Mouse (Mus musculus) forebrain, embryonic 12.5 days (tissue): Measurements from ENCODE around the gene Plxna3. TPM values are rescaled to one million over a fixed set of nuclear protein-coding genes. Genes with fewer than 3 reads are reported as not detected.
"Not testable (repeated sequence)": the region's sequence is repeated elsewhere in the genome, so short reads cannot be mapped to it uniquely, and the experiment has no call there.

ENCODE experiments used
- ATAC-seq: fragments of 200-750 bp; cut with Nextera tagmentation; 2 replicates; pipeline ENCODE4 v1.8.0; 2017; ENCODE audit warnings: moderate TSS enrichment; ENCODE audit not compliant: low FRiP score
- H3K27ac ChIP-seq: fragments of 300-500 bp; sonication (generic); 2 replicates; pipeline ENCODE4 v1.5.1; 2016; ENCODE audit warnings: mild to moderate bottlenecking
- H3K27me3 ChIP-seq: fragments of 300-500 bp; sonication (generic); 2 replicates; pipeline ENCODE4 v1.6.1; 2016; ENCODE audit warnings: mild to moderate bottlenecking
- H3K36me3 ChIP-seq: fragments of 300-500 bp; sonication (generic); replicated peaks from 2 replicates; pipeline ENCODE4 v1.6.1; 2016; ENCODE audit warnings: mild to moderate bottlenecking
- H3K4me1 ChIP-seq: fragments of 300-500 bp; sonication (generic); 2 replicates; pipeline ENCODE4 v1.6.1; 2016
- H3K4me2 ChIP-seq: fragments of 300-500 bp; sonication (generic); 2 replicates; pipeline ENCODE4 v1.6.1; 2016; ENCODE audit warnings: mild to moderate bottlenecking, moderate library complexity
- H3K4me3 ChIP-seq: fragments of 300-500 bp; sonication (generic); replicated peaks from 2 replicates; pipeline ENCODE4 v1.5.1; 2016; ENCODE audit warnings: mild to moderate bottlenecking
- H3K9ac ChIP-seq: fragments of 300-500 bp; sonication (generic); 2 replicates; pipeline ENCODE4 v1.6.1; 2016; ENCODE audit warnings: mild to moderate bottlenecking
- H3K9me3 ChIP-seq: fragments of 300-500 bp; sonication (generic); 2 replicates; pipeline ENCODE4 v1.6.1; 2016
- WGBS: fragments of 180-500 bp; shearing (Covaris S2); methylation state at CpG from one replicate; pipeline ENCODE4 v1.1.7; 2016; 5-methylcytosine and 5-hydroxymethylcytosine counted together
- polyA plus RNA-seq: library from polyadenylated mRNA; unstranded; fragments of >200 nt; fragmentation: Nextera tagmentation; extraction: Ambion mirVana; gene quantifications from 2 replicates; pipeline ENCODE4 v1.2.1, GENCODE M21; 2016

Gene Plxna3
- polyA plus RNA-seq, 1 experiment from 2014 or later = 47.7 TPM

DNA sequence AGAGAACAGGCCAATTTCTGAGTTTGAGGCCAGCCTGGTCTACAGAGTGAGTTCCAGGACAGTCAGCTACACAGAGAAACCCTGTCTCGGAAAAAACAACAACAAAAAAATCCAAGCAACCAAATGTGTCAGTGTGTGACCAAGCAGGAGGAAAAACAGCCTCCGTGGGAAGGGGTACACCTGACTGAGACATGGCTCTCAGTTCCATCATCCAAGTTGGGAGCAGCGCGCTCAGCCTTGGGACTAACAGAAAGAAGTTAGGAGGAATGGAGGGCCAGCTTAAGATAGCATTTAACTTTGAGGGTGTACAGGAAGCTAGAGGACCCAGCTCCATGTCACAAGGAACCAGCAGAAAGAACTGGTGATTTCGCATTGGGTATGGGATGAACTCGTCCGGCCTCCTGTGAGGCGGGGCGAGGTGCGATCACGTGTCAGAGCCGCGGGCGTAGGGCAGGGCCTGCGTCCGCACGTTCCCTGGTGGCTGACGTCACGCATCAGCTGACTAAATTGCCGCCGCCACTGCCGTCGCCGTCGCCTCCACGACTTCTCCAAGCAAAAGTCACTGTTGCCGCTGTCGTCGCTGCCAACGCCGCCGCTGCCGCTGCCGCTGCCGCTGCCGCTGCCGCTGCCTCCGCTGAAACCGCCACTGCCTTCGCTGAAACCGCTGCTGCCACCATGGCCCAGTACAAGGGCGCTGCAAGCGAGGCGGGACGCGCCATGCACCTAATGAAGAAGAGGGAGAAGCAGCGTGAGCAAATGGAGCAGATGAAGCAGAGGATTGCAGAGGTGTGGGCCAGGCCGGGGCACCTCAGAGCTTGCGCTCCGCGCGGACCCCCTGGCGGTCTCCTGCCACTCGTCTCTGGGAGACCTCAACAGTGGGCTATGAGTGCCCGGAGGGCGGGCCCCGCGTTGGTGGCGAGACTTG lies 16.1 kb upstream of the Plxna3 start, which contains the start of gene Fam50a:
Gene Fam50a (plus strand): TSS at position 494 of the 925 bp plus-strand sequence.
- H3K27ac ChIP-seq = peak within 1 kb of the TSS; percentile 75
- peak within 1 kb of the TSS; percentile 70 for H3K4me2 ChIP-seq
- H3K9ac ChIP-seq = peak within 1 kb of the TSS; percentile 72
- H3K4me3 ChIP-seq = peak within 1 kb of the TSS; percentile 61
- H3K9me3 ChIP-seq = no peaks in the 10 kb centered on the region
- H3K27me3 ChIP-seq = no peaks in the 10 kb centered on the region
- WGBS = 16% methylated on average over 53 of the region's 59 CpGs
- H3K36me3 ChIP-seq = peaks cover 26% of the 10 kb centered on the region
- H3K4me1 ChIP-seq = peaks cover 8% of the 10 kb centered on the region
- ATAC-seq = peak; percentile 98

DNA sequence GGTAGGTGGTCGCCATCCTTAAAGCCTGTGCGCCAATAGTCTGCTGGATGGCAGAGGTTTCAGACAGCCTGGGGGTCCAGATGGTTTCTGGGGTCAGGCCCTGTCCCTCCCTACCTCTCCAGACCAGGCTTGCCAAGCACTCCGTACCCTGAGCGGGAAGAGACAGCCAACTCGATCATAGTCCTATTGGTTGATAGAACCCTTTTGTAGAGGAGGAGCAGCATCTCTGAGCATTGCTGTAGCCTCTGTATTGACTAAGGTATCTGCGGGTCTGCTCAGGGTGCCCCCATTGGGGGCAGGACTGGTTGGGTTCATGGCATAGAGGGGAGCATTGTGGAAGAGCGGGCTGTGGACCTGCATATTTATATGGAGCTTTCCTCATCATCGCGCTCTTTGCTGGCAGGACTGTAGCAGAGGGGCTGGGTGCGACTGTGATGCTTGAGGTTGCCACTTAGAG lies 377 bp downstream of the Plxna3 start:
- no peaks in the 10 kb centered on the region for H3K27me3 ChIP-seq
- peaks cover 14% of the 10 kb centered on the region for H3K4me1 ChIP-seq
- peak overlapping the region; percentile 58 for H3K4me3 ChIP-seq
- H3K27ac ChIP-seq = peak overlapping the region; percentile 81; the same call in 1 of the 2 replicates
- H3K9me3 ChIP-seq = no peaks in the 10 kb centered on the region
- peak overlapping the region; percentile 63 for H3K4me2 ChIP-seq
- peaks cover 13% of the 10 kb centered on the region for H3K36me3 ChIP-seq
- WGBS = 14% methylated on average over 10 of the region's 10 CpGs
- ATAC-seq = peak; percentile 55
- H3K9ac ChIP-seq = peak overlapping the region; percentile 65

GRCm38 (mm10) chrX:74330166-74330930 lies 1.5 kb downstream of the Plxna3 start:
- ATAC-seq = no peak
- H3K9me3 ChIP-seq = no peaks in the 10 kb centered on the region

DNA sequence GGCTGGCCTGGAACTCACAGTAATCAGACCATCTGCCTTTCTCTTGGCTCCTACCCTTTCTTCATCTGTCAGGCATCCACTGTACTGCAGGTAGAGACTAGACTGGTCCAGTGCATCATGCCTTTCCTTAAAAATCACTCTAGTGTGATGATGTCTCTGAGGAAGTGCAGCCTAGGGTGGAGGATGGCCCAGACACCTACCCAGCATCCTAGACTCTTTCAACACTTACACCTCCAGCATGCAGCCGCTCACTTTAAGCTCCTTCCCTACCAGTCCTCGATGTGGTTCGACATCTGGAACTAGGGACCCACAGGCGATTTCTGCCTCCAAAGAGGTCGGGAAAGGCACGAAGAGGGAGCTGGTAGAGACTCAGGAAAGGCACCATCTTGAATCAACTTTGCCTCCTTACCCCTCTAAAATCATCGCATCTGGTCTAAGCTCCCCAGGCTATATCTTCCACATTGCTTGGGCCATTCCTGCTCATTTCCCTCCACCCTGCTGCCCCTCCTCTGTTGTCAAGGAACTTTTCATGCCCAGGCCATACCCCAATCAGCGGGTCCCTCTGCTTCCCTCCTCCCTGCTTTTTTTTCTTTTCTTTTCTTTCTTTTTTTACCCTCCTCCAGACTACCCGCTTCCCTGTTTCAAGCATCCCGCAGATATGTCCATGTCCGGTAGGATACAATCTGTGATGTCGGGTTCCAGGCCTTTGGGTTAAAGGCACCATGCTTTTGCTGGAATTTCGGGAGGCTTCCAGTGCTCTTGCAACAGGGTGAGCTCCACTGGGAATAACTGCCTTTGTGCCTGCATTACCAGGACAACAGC lies 24.0 kb downstream of the Plxna3 start:
- 25% methylated on average over 13 of the region's 13 CpGs for WGBS
- peak; percentile 53 for ATAC-seq

More at GRCm38 (mm10) chrX:74330166-74330930, 1.5 kb downstream of the Plxna3 start:
- Histone ChIP-seq H3K4me2 (peak overlapping the region; percentile 63), H3K27ac (no peak overlapping the region), H3K4me1 (peaks cover 14% of the 10 kb centered on the region), H3K4me3 (peak overlapping the region; percentile 58), H3K9ac (peak overlapping the region; percentile 65), H3K27me3 (no peaks in the 10 kb centered on the region), H3K36me3 (peaks cover 22% of the 10 kb centered on the region)
- WGBS = 46% methylated on average over 2 of the region's 2 CpGs

DNA sequence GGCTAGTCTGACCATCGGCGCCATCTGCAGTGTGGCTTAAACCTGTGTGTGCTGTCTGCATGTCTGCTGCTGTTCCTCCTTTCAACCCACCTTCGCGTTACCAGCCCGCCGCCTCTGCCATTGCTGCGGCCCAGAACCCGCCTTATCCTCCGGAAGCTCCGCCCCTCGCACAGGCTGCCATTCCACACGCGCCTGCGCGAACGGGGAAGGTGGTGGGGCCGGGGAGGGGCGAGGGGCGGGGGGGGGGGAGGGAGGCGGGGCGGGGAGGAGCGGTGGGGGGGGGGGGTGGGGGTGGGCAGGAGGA lies 24.6 kb downstream of the Plxna3 start, which contains the start of gene Lage3:
Gene Lage3 (minus strand): TSS at position 152 of the 304 bp plus-strand sequence.
- Histone ChIP-seq H3K9ac (peak within 1 kb of the TSS; percentile 61), H3K4me1 (peaks cover 4% of the 10 kb centered on the region; the same call in 1 of the 2 replicates), H3K36me3 (no peaks in the 10 kb centered on the region), H3K4me3 (peak within 1 kb of the TSS; percentile 43), H3K27ac (peak within 1 kb of the TSS; percentile 53), H3K4me2 (peak within 1 kb of the TSS; percentile 62), H3K9me3 (no peaks in the 10 kb centered on the region), H3K27me3 (no peaks in the 10 kb centered on the region)
- whole genome bisulfite sequencing = 17% methylated on average over 12 of the region's 22 CpGs
- ATAC-seq = peak; percentile 89

More for the DNA sequence above, 24.0 kb downstream of the Plxna3 start:
- Histone ChIP-seq H3K4me2 (peak overlapping the region; percentile 62), H3K27ac (peak overlapping the region; percentile 53), H3K9ac (peak overlapping the region; percentile 61), H3K4me3 (peak overlapping the region; percentile 43), H3K9me3 (no peaks in the 10 kb centered on the region), H3K36me3 (no peaks in the 10 kb centered on the region), H3K27me3 (no peaks in the 10 kb centered on the region), H3K4me1 (peaks cover 4% of the 10 kb centered on the region; the same call in 1 of the 2 replicates)

- 94% methylated on average over 3 of the region's 3 CpGs for WGBS
- H3K27ac ChIP-seq, H3K4me3 ChIP-seq, H3K4me1 ChIP-seq, H3K9me3 ChIP-seq, H3K9ac ChIP-seq, H3K27me3 ChIP-seq, H3K36me3 ChIP-seq, H3K4me2 ChIP-seq, ATAC-seq: not testable (repeated sequence)
These were observed 28.2 kb downstream of the Plxna3 start for GRCm38 (mm10) chrX:74357069-74357468.

GRCm38 (mm10) chrX:74359171-74359570 lies 30.3 kb downstream of the Plxna3 start:
- Histone ChIP-seq H3K36me3 (no peaks in the 10 kb centered on the region), H3K4me3 (no peak overlapping the region), H3K4me1 (no peaks in the 10 kb centered on the region), H3K4me2 (no peak overlapping the region), H3K27me3 (no peaks in the 10 kb centered on the region), H3K27ac (no peak overlapping the region), H3K9me3 (no peaks in the 10 kb centered on the region), H3K9ac (no peak overlapping the region)
- WGBS = 41% methylated on average over 11 of the region's 11 CpGs
- no peak for ATAC-seq

DNA sequence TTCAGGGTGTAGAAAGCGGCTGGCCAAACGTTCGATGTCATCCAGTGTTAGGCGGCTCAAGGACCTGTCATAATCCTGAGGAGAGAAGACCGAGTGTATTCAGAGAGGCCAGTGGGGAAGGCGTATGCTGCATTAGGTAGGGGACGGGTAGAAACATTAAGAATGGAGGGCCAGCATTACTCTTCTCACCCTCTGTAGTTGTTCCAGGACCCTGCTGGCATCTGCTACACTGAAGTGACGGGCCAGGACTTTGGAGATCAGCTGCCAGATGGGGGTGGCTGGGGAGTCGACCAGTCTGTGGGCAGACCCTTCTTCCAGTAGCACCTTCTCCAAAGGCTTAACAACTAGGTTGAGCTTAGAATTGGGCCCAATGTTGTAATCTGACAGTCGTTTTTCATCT lies 38.6 kb downstream of the Plxna3 start:
- Histone ChIP-seq H3K4me2 (peak overlapping the region; percentile 62), H3K9ac (peak overlapping the region; percentile 77), H3K4me1 (peaks cover 11% of the 10 kb centered on the region), H3K4me3 (peak overlapping the region; percentile 57), H3K27ac (no peak overlapping the region), H3K27me3 (no peaks in the 10 kb centered on the region), H3K36me3 (no peaks in the 10 kb centered on the region), H3K9me3 (no peaks in the 10 kb centered on the region)
- ATAC-seq = no peak
- WGBS = 72% methylated on average over 10 of the region's 10 CpGs

GRCm38 (mm10) chrX:74368209-74368909 lies 39.5 kb downstream of the Plxna3 start:
- Histone ChIP-seq H3K4me2 (peak overlapping the region; percentile 62), H3K27ac (peak overlapping the region; percentile 65; the same call in 1 of the 2 replicates), H3K9ac (peak overlapping the region; percentile 77), H3K36me3 (no peaks in the 10 kb centered on the region), H3K4me3 (peak overlapping the region; percentile 57), H3K27me3 (no peaks in the 10 kb centered on the region), H3K4me1 (peaks cover 11% of the 10 kb centered on the region), H3K9me3 (no peaks in the 10 kb centered on the region)
- 15% methylated on average over 42 of the region's 49 CpGs for WGBS
- peak; percentile 76 for ATAC-seq

GRCm38 (mm10) chrX:74372888-74373549 lies 44.2 kb downstream of the Plxna3 start, which contains the start of the genes Ubl4a and Slc10a3:
Gene Ubl4a, minus strand, starts transcription at chrX:74373218.
Gene Slc10a3, minus strand, starts transcription at chrX:74373349.
- no peaks in the 10 kb centered on the region for H3K27me3 ChIP-seq
- ATAC-seq = peak; percentile 91
- peak within 1 kb of the TSS; percentile 52; the same call in 1 of the 2 replicates for H3K9ac ChIP-seq
- WGBS = 20% methylated on average over 32 of the region's 32 CpGs
- no peaks in the 10 kb centered on the region for H3K36me3 ChIP-seq
- H3K27ac ChIP-seq = no peak within 1 kb of the TSS
- H3K4me3 ChIP-seq = peak within 1 kb of the TSS; percentile 41
- no peaks in the 10 kb centered on the region for H3K9me3 ChIP-seq
- H3K4me1 ChIP-seq = no peaks in the 10 kb centered on the region
- H3K4me2 ChIP-seq = peak within 1 kb of the TSS; percentile 55
